Mouse (Mus musculus) kidney, adult 2 months (tissue): ENCODE measurements at regions not wholly inside any gene's neighbourhood (a gene's known extent, or its start where the extent isn't known, plus 50 kb on each side); places are given as distances from the start of the nearest gene placed in this dataset.

Experiments used
- DNase-seq: peaks from one replicate; pipeline ENCODE4 v3.0.0; 2021
- H3K27ac ChIP-seq: fragments of 200-500 bp; 2 replicates; pipeline ENCODE4 v1.5.1; 2012; ENCODE audit warnings: low read depth, low read length, control low read depth, inconsistent platforms; ENCODE audit not compliant: insufficient read depth
- H3K27me3 ChIP-seq: fragments of 200-500 bp; replicated peaks from 2 replicates; pipeline ENCODE4 v1.6.1; 2012; ENCODE audit warnings: mild to moderate bottlenecking, moderate library complexity, low read length, inconsistent platforms; ENCODE audit not compliant: control insufficient read depth, insufficient read depth
- H3K36me3 ChIP-seq: fragments of 200-500 bp; 2 replicates; pipeline ENCODE4 v1.6.1; 2012; ENCODE audit warnings: mild to moderate bottlenecking, moderate library complexity, low read length, inconsistent platforms; ENCODE audit not compliant: control insufficient read depth, insufficient read depth
- H3K4me1 ChIP-seq: fragments of 200-500 bp; 2 replicates; pipeline ENCODE4 v1.6.1; 2011; ENCODE audit warnings: low read length; ENCODE audit not compliant: control insufficient read depth, insufficient read depth
- H3K4me3 ChIP-seq: fragments of 200-500 bp; 2 replicates; pipeline ENCODE4 v1.5.1; 2011; ENCODE audit warnings: mild to moderate bottlenecking, low read depth, low read length, control low read depth; ENCODE audit not compliant: insufficient read depth
- CTCF ChIP-seq: fragments of 200-500 bp; conservative IDR thresholded peaks from 2 replicates; pipeline ENCODE4 v1.5.1; 2011; ENCODE audit warnings: low read depth, mild to moderate bottlenecking, control low read depth, low read length, moderate library complexity, mixed read lengths; ENCODE audit not compliant: insufficient read depth, insufficient read length
- POLR2A ChIP-seq: fragments of 200-500 bp; IDR thresholded peaks from one replicate; pipeline ENCODE4 v1.6.1; 2011; ENCODE audit warnings: low read depth, low read length, control low read depth
- WGBS: fragments of 180-500 bp; shearing (Covaris S2); methylation state at CpG from one replicate; pipeline ENCODE4 v1.1.7; 2018; 5-methylcytosine and 5-hydroxymethylcytosine counted together

DNA sequence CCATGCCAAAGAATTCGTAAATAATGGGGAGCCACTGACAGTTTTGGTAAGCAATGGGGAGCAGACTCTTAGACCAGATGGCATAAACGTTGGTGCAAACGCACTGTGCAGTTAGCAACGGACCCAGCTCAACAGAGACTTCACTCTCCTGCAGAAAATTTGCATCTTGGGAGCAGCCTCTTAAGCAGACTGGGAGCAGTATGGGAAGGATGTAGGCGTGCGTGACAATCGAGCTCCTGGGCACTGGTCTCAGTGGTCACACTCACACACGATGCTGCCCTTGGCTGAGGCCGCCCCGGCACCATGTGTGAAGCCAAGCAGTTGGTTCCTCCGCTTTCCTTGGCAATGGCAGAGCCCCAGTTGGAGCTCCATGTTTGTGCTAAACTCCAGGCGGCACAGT is 218.8 kb downstream of the Sec61b start:
- WGBS: 81% methylated on average over 12 of the region's 12 CpGs
- Histone ChIP-seq H3K27me3 (no peaks in the 10 kb centered on the region), H3K4me3 (no peak overlapping the region), H3K4me1 (no peaks in the 10 kb centered on the region), H3K36me3 (no peaks in the 10 kb centered on the region), H3K27ac (no peak overlapping the region)
- DNase-seq: no peak
- TF ChIP-seq CTCF (no peak), POLR2A (no peak)

DNA sequence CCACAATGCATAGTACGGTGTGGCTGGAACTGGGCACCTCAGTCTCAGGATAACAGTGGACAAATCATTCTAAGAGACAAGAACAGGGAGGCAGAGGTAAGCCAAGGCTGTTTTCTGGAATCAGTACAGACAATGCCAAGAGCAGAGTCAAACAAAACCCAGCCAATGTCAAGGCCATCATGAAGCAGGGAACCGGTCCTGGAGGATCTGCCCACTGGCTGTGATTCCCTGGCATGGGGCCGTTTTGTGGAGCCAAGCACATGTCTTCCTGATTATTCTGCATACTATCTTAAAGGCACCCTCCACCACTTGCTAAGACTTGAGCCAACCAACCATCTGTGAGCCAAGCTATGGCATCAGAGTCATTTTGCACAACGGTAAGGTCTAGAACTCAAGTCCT is 222.6 kb downstream of the Sec61b start:
- H3K4me1 ChIP-seq: no peaks in the 10 kb centered on the region
- H3K27ac ChIP-seq: no peak overlapping the region
- no peaks in the 10 kb centered on the region for H3K36me3 ChIP-seq
- H3K27me3 ChIP-seq: no peaks in the 10 kb centered on the region
- no peak for DNase-seq
- WGBS: 87% methylated on average over 4 of the region's 4 CpGs
- H3K4me3 ChIP-seq: no peak overlapping the region
- TF ChIP-seq POLR2A (no peak), CTCF (no peak)

DNA sequence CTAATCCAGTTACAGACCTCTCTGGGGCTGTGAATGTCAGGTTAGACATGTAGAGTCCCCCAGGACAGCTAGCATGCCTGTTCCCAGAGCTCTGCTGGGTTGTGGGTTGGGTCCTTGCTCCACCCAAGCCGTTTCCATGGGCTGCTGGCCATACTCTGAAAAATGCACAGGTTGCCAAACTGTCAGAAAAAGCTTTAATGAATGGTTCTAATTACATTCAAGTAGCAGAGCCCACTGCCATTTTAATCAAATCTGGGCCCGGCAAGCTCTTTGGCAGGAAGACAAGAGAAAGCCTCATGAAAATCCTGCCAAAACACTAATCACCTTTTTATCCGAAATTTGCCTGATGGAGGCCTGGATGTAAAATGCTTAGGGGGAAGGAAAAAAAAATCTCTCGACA is 224.1 kb downstream of the Sec61b start:
- no peaks in the 10 kb centered on the region for H3K36me3 ChIP-seq
- no peak overlapping the region for H3K4me3 ChIP-seq
- H3K4me1 ChIP-seq: no peaks in the 10 kb centered on the region
- 44% methylated on average over 4 of the region's 4 CpGs for WGBS
- no peaks in the 10 kb centered on the region for H3K27me3 ChIP-seq
- no peak for DNase-seq
- H3K27ac ChIP-seq: no peak overlapping the region
- TF ChIP-seq POLR2A: no peak
- TF ChIP-seq CTCF: no peak

DNA sequence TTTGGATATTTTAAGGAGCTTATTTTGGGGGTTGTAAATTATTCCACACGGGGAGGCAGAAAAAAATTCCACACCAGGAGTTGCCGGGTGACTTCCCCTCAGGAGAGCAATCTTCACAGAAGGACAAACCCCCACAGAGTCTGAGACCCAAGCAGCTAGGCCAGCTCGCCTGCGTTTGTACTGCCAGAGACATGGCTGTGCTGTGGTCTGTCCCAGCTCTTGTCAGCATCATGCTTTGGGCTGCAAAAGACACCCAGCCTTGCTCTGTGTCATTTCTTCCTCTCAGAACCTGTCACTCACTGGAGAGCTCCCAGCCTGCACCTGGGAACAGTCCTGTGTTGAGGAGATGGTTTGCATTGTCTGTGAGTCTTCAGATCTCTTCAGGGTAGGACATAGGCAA is 224.5 kb downstream of the Sec61b start:
- Histone ChIP-seq H3K4me1 (no peaks in the 10 kb centered on the region), H3K4me3 (no peak overlapping the region), H3K27me3 (no peaks in the 10 kb centered on the region), H3K36me3 (no peaks in the 10 kb centered on the region), H3K27ac (no peak overlapping the region)
- WGBS: 53% methylated on average over 4 of the region's 4 CpGs
- no peak for DNase-seq
- TF ChIP-seq CTCF (no peak), POLR2A (no peak)

DNA sequence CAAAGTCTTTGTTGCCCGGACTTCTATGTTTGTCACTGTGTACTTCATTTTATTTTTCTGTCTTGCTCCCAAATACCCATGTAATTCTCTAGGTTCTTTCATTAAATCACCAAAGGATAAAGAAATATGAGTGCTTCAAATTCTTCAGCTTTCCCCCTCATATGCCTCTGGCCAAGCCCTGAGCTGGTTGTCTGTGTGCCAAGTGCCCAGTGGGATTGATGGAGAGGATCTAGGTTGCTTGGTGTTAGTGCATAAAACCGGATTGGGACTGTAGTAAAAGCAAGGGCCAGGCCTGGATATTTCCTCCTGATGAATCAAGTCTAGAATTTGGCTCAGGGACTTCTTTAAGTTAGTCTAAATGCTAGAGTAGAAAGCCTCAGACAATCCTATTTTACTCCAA is 229.0 kb downstream of the Sec61b start:
- no peaks in the 10 kb centered on the region for H3K4me1 ChIP-seq
- WGBS: 87% methylated on average over 2 of the region's 2 CpGs
- DNase-seq: no peak
- H3K27ac ChIP-seq: no peak overlapping the region
- no peaks in the 10 kb centered on the region for H3K27me3 ChIP-seq
- no peak overlapping the region for H3K4me3 ChIP-seq
- TF ChIP-seq POLR2A (no peak), CTCF (no peak)
- no peaks in the 10 kb centered on the region for H3K36me3 ChIP-seq

DNA sequence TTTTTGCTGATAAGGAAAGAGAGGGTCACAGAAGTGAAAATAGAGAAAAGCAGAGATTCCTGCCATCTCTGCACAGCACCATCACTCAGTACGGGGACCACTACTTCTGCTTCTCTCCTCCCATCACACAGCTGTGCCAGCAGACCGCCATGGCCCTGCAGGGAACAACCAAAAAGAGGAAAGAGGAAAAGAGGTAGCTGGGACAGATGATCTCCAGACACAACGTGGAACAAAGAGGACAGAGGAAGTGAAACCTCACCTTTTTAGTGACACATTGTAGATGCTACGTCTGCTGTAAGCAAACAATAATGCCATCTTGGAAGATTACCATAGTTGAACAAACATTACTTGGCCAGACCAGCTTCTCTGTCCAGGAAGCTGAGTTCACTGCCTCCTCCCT is 230.1 kb downstream of the Sec61b start:
- H3K4me3 ChIP-seq: no peak overlapping the region
- no peaks in the 10 kb centered on the region for H3K36me3 ChIP-seq
- no peak overlapping the region for H3K27ac ChIP-seq
- no peaks in the 10 kb centered on the region for H3K4me1 ChIP-seq
- WGBS: 75% methylated on average over 4 of the region's 4 CpGs
- TF ChIP-seq POLR2A (no peak), CTCF (no peak)
- DNase-seq: no peak
- H3K27me3 ChIP-seq: no peaks in the 10 kb centered on the region

DNA sequence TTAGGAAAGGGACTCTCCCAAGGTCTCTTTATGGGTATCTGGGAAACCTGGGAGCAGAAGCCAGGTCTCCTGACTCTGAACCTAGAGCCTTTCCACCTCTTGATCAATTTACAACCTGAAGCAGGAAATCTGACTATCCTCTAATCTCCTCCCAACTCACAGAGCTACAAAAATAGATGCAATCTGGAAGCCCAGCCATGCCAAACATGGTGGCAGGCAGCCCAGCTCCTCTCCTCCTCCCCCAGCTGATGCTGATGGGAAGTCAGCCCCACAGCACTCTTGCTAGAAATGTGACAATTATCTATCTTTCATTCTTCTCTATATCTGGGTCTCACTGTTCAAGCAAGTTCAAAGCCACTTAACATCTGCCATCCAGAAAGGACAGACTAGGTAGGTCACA is 233.5 kb downstream of the Sec61b start:
- Histone ChIP-seq H3K27me3 (no peaks in the 10 kb centered on the region), H3K4me1 (no peaks in the 10 kb centered on the region), H3K36me3 (no peaks in the 10 kb centered on the region), H3K4me3 (no peak overlapping the region), H3K27ac (no peak overlapping the region)
- TF ChIP-seq CTCF (no peak), POLR2A (no peak)
- DNase-seq: no peak

DNA sequence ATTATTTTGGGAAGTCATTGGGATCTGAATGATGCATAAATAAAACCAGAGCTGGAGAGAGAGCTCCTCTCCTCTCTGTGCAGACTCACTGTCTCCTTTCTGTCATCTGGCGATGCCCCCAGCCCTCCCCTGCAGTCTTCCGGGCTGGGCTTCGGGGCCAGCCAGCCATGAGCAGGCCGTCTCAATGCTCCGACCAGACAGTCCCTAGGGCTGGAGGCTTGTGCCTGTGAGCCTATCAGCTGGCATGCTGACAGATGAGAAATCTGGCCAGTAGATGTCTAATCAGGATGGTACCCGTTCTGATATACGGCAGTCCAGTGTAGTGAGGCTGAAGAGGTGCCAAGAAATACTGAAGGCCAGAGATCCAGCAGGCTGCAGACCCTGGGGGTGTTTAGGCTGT is 238.9 kb downstream of the Sec61b start:
- no peak for DNase-seq
- Histone ChIP-seq H3K4me3 (no peak overlapping the region), H3K27me3 (no peaks in the 10 kb centered on the region), H3K36me3 (no peaks in the 10 kb centered on the region), H3K4me1 (no peaks in the 10 kb centered on the region), H3K27ac (no peak overlapping the region)
- no peak for TF ChIP-seq POLR2A
- TF ChIP-seq CTCF: no peak
- WGBS: 48% methylated on average over 7 of the region's 7 CpGs
